Mouse (Mus musculus) left cerebral cortex, adult 2 months (tissue): ENCODE results near the gene Mospd3. TPM values are rescaled to one million over a fixed set of nuclear protein-coding genes. Genes with fewer than 3 reads are reported as not detected.

Source experiments
- DNase-seq, 2 experiments: peaks; one replicate each; pipeline ENCODE4 v3.0.0; 2021 to 2022; ENCODE audit warnings: low spot score in 2 of 2, mixed read lengths in 1 of 2; ENCODE audit errors: extremely low spot score in 1 of 2
- H3K27ac ChIP-seq: fragments of 200-600 bp; 2 replicates; pipeline ENCODE4 v1.8.1; 2022
- H3K4me3 ChIP-seq: fragments of 200-600 bp; 2 replicates; pipeline ENCODE4 v1.8.1; 2022
- CTCF ChIP-seq: fragments of 200-600 bp; IDR thresholded peaks from 2 replicates; pipeline ENCODE4 v1.8.1; 2022; ENCODE audit warnings: antibody characterized with exemption, mild to moderate bottlenecking, moderate library complexity
- intact Hi-C: fragments of 180-260 bp; cut with DNase I; formaldehyde crosslinking; loops from one replicate; pipeline ENCODE4 v1.15.1; 2025
- total RNA-seq, 2 experiments: library from RNA; stranded (reverse); gene quantifications; 2 replicates each; pipeline ENCODE4 v1.2.3; 2021

Gene Mospd3
- total RNA-seq, 2 experiments from 2014 or later, result 19.9 to 25.1 TPM

DNA sequence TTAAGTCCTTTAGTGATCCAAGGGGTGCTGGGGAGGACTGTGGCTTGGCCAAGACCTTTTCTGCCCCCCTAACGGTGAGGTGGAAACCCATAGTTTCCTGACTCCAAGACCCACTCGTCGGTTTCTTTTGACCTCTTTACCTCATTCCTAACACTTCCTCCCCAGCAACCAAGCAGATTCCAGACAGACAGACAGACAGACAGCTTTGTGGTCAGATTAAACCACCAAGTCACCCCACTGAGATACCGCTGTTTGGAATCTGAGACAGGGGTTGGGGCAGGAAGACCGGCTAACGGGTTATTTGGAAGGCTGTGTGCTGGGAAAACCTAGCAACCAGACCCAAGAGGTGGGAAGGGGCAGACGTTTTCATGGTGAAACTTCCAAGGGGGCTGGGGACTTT, 30.7 kb downstream of the Mospd3 start:
- intact Hi-C loops, result loop anchor here (10.0 kb wide), 1 partner anchor 55 kb away; the partner anchor contains the start of gene Gigyf1
- TF ChIP-seq CTCF, result no peak
- no peak overlapping the region for H3K27ac ChIP-seq
- H3K4me3 ChIP-seq, result no peak overlapping the region
- no peak for DNase-seq

GRCm38 (mm10) chr5:137569665-137570064, 31.2 kb downstream of the Mospd3 start, which contains the start of gene Tfr2:
Gene Tfr2, plus strand, starts transcription at chr5:137569840.
- TF ChIP-seq CTCF, result no peak

GRCm38 (mm10) chr5:137569031-137569430, 31.8 kb downstream of the Mospd3 start:
- no peak overlapping the region for H3K4me3 ChIP-seq
- DNase-seq, result no peak
- TF ChIP-seq CTCF, result no peak
- H3K27ac ChIP-seq, result no peak overlapping the region
- intact Hi-C loops, result no loop called here

More at GRCm38 (mm10) chr5:137569665-137570064, 31.2 kb downstream of the Mospd3 start, which contains the start of gene Tfr2:
- Histone ChIP-seq H3K4me3 (no peak within 1 kb of the TSS), H3K27ac (no peak within 1 kb of the TSS)
- intact Hi-C loops, result loop anchor here (10.0 kb wide), 1 partner anchor 55 kb away; the partner anchor contains the start of gene Gigyf1
- no peak for DNase-seq

- no peak overlapping the region for H3K27ac ChIP-seq
- no peak for DNase-seq
- TF ChIP-seq CTCF, result no peak
- H3K4me3 ChIP-seq, result no peak overlapping the region
- intact Hi-C loops, result no loop called here
Observed at GRCm38 (mm10) chr5:137568223-137568798, 32.5 kb downstream of the Mospd3 start.

GRCm38 (mm10) chr5:137566416-137566815, 34.4 kb downstream of the Mospd3 start:
- H3K4me3 ChIP-seq, result no peak overlapping the region
- TF ChIP-seq CTCF, result no peak
- no peak overlapping the region for H3K27ac ChIP-seq
- DNase-seq, result no peak
- intact Hi-C loops, result no loop called here

GRCm38 (mm10) chr5:137565744-137566143, 35.1 kb downstream of the Mospd3 start:
- no peak for DNase-seq
- intact Hi-C loops, result no loop called here
- no peak overlapping the region for H3K27ac ChIP-seq
- TF ChIP-seq CTCF, result no peak
- H3K4me3 ChIP-seq, result no peak overlapping the region

GRCm38 (mm10) chr5:137562965-137563364, 37.9 kb downstream of the Mospd3 start:
- intact Hi-C loops, result no loop called here
- TF ChIP-seq CTCF, result no peak
- H3K4me3 ChIP-seq, result no peak overlapping the region
- H3K27ac ChIP-seq, result peak overlapping the region; percentile 28; the same call in 1 of the 2 replicates
- peak in 1 of 2 experiments; percentile 47 for DNase-seq

- DNase-seq, result peak in 1 of 2 experiments; percentile 26
- no peak for TF ChIP-seq CTCF
- Histone ChIP-seq H3K27ac (no peak overlapping the region), H3K4me3 (no peak overlapping the region)
- intact Hi-C loops, result no loop called here
Observed at GRCm38 (mm10) chr5:137561556-137561955, 39.3 kb downstream of the Mospd3 start.

GRCm38 (mm10) chr5:137553898-137554297, 47.0 kb downstream of the Mospd3 start:
- Histone ChIP-seq H3K4me3 (peak overlapping the region; percentile 80), H3K27ac (peak overlapping the region; percentile 86)
- no peak for DNase-seq
- intact Hi-C loops, result loop anchor here (1.0 kb wide), 1 partner anchor 21 kb away; the partner anchor contains the start of genes Epo and Gnb2
- TF ChIP-seq CTCF, result no peak

DNA sequence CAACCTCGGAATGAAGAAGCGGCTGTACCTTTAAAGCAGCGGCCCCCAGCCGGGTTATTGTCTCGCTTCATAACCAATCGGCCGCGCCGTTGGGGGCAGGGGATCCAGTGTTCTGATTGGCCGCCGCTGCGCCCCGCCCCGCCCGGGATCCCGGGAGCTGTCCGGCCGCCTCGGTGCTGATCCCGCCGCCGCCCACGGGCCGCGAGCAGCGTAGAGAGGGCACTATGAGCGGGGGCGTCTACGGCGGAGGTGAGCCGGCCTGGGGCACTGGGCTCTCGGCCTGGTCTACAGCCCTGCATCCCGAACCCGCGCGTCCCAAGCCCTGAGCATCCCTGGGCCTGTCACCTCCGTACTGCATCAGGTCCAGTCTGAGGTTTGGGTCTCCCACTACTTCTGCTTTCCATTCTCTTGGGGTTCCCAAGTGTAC, 47.4 kb downstream of the Mospd3 start, which contains the start of gene Actl6b:
Gene Actl6b, plus strand, starts transcription at position 107 of the 427 bp plus-strand sequence.
- DNase-seq, result peak; percentile 91 to 93
- no peak for TF ChIP-seq CTCF
- intact Hi-C loops, result loop anchor here (1.0 kb wide), 1 partner anchor 20 kb away; the partner anchor contains the start of genes Epo and Gnb2

GRCm38 (mm10) chr5:137553000-137553399, 47.9 kb downstream of the Mospd3 start:
- intact Hi-C loops, result loop anchor here (1.0 kb wide), 1 partner anchor 20 kb away; the partner anchor contains the start of genes Epo and Gnb2
- Histone ChIP-seq H3K4me3 (peak overlapping the region; percentile 80), H3K27ac (peak overlapping the region; percentile 86)
- no peak for TF ChIP-seq CTCF
- no peak for DNase-seq

More for the DNA sequence above, 47.4 kb downstream of the Mospd3 start, which contains the start of gene Actl6b:
- H3K27ac ChIP-seq, result peak within 1 kb of the TSS; percentile 86
- peak within 1 kb of the TSS; percentile 80 for H3K4me3 ChIP-seq

DNA sequence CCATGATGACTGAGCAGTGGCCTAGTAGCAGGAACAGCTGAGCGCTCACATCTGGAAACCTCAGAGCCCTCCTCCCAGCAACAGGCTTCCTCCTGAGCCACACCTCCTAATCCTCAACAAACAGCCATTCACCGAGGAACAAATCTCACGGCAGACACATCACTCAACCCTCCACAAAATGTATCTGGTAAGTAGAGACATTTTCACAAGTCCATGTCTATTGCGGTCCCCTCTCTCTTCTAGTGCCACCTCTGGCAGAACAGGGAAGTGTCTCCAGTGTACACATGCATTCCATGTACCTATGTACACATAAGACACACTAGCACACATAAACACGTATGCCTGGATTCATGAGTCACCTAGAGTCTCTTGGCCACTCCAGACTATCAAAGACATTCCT, 49.7 kb downstream of the Mospd3 start:
- Histone ChIP-seq H3K27ac (no peak overlapping the region), H3K4me3 (no peak overlapping the region)
- TF ChIP-seq CTCF, result peak; percentile 48
- intact Hi-C loops, result no loop called here
- DNase-seq, result no peak
